Mouse (Mus musculus): Measurements from ENCODE around the gene BC034090. TPM values are rescaled to one million over a fixed set of nuclear protein-coding genes. Genes with fewer than 3 reads are reported as not detected.

Gene BC034090
- polyA plus RNA-seq, 1 experiment from 2014 or later = 3.8 TPM

GRCm38 (mm10) chr1:155232385-155232784 lies 11.9 kb downstream of the BC034090 start:
- H3K9me3 ChIP-seq (ENCODE audit: control insufficient read depth, low read length) = no peaks in the 10 kb centered on the region
- 75% methylated on average over 12 of the region's 12 CpGs for WGBS
- no peak for DNase-seq (ENCODE audit: low spot score)
- H3K4me3 ChIP-seq (ENCODE audit: low read depth, low read length) = no peak overlapping the region
- no peak overlapping the region; the same call in 1 of the 2 replicates for H3K27ac ChIP-seq (replicated peaks; ENCODE audit: low read depth, low read length)
- no peaks in the 10 kb centered on the region for H3K27me3 ChIP-seq (ENCODE audit: control insufficient read depth, insufficient read depth, low read length)
- no peak overlapping the region for H3K4me2 ChIP-seq (ENCODE audit: low read depth, severe bottlenecking)
- H3K9ac ChIP-seq (ENCODE audit: low read length) = 0 out of 2 replicates have a peak overlapping the region, but pooled peaks have one; percentile 22
- H3K36me3 ChIP-seq (ENCODE audit: control insufficient read depth, insufficient read depth, low read length) = no peaks in the 10 kb centered on the region
- H3K4me1 ChIP-seq (ENCODE audit: control insufficient read depth, insufficient read depth, low read length) = peaks cover 49% of the 10 kb centered on the region
- ATAC-seq (ENCODE audit: insufficient number of reproducible peaks, low FRiP score, low TSS enrichment, low read depth) = no peak

GRCm38 (mm10) chr1:155229464-155230411 lies 14.5 kb downstream of the BC034090 start:
- H3K36me3 ChIP-seq (ENCODE audit: control insufficient read depth, insufficient read depth, low read length) = 0 out of 2 replicates have a peak, but pooled peaks cover 2% of the 10 kb centered on the region
- peak; percentile 62 for ATAC-seq (ENCODE audit: insufficient number of reproducible peaks, low FRiP score, low TSS enrichment, low read depth)
- no peak overlapping the region for H3K9ac ChIP-seq (ENCODE audit: low read length)

GRCm38 (mm10) chr1:155223849-155224554 lies 20.2 kb downstream of the BC034090 start:
- DNase-seq (ENCODE audit: low spot score) = peak; percentile 94
- Histone ChIP-seq H3K9ac (ENCODE audit: low read length) (no peak overlapping the region), H3K27ac (replicated peaks; ENCODE audit: low read depth, low read length) (no peak overlapping the region), H3K4me2 (ENCODE audit: low read depth, severe bottlenecking) (no peak overlapping the region), H3K9me3 (ENCODE audit: control insufficient read depth, low read length) (no peaks in the 10 kb centered on the region), H3K4me1 (ENCODE audit: control insufficient read depth, insufficient read depth, low read length) (peaks cover 8% of the 10 kb centered on the region), H3K4me3 (ENCODE audit: low read depth, low read length) (no peak overlapping the region), H3K27me3 (ENCODE audit: control insufficient read depth, insufficient read depth, low read length) (no peaks in the 10 kb centered on the region), H3K36me3 (ENCODE audit: control insufficient read depth, insufficient read depth, low read length) (peaks cover 2% of the 10 kb centered on the region; the same call in 1 of the 2 replicates)
- 32% methylated on average over 16 of the region's 16 CpGs for WGBS
- ATAC-seq (ENCODE audit: insufficient number of reproducible peaks, low FRiP score, low TSS enrichment, low read depth) = peak; percentile 79

More at GRCm38 (mm10) chr1:155229464-155230411, 14.5 kb downstream of the BC034090 start:
- H3K4me1 ChIP-seq (ENCODE audit: control insufficient read depth, insufficient read depth, low read length) = peaks cover 38% of the 10 kb centered on the region
- peak overlapping the region; percentile 78 for H3K27ac ChIP-seq (replicated peaks; ENCODE audit: low read depth, low read length)
- 13% methylated on average over 14 of the region's 14 CpGs for WGBS
- H3K9me3 ChIP-seq (ENCODE audit: control insufficient read depth, low read length) = no peaks in the 10 kb centered on the region
- H3K4me2 ChIP-seq (ENCODE audit: low read depth, severe bottlenecking) = no peak overlapping the region
- DNase-seq (ENCODE audit: low spot score) = peak; percentile 80
- no peak overlapping the region for H3K4me3 ChIP-seq (ENCODE audit: low read depth, low read length)
- no peaks in the 10 kb centered on the region for H3K27me3 ChIP-seq (ENCODE audit: control insufficient read depth, insufficient read depth, low read length)

GRCm38 (mm10) chr1:155223036-155223435 lies 21.2 kb downstream of the BC034090 start:
- Histone ChIP-seq H3K4me3 (ENCODE audit: low read depth, low read length) (no peak overlapping the region), H3K4me2 (ENCODE audit: low read depth, severe bottlenecking) (no peak overlapping the region), H3K4me1 (ENCODE audit: control insufficient read depth, insufficient read depth, low read length) (peaks cover 4% of the 10 kb centered on the region; the same call in 1 of the 2 replicates), H3K27ac (replicated peaks; ENCODE audit: low read depth, low read length) (no peak overlapping the region), H3K27me3 (ENCODE audit: control insufficient read depth, insufficient read depth, low read length) (no peaks in the 10 kb centered on the region), H3K9ac (ENCODE audit: low read length) (no peak overlapping the region), H3K9me3 (ENCODE audit: control insufficient read depth, low read length) (no peaks in the 10 kb centered on the region), H3K36me3 (ENCODE audit: control insufficient read depth, insufficient read depth, low read length) (peaks cover 2% of the 10 kb centered on the region; the same call in 1 of the 2 replicates)
- WGBS = 88% methylated on average over 6 of the region's 6 CpGs
- ATAC-seq (ENCODE audit: insufficient number of reproducible peaks, low FRiP score, low TSS enrichment, low read depth) = no peak
- no peak for DNase-seq (ENCODE audit: low spot score)

- H3K9me3 ChIP-seq (ENCODE audit: control insufficient read depth, low read length) = no peaks in the 10 kb centered on the region
- H3K4me3 ChIP-seq (ENCODE audit: low read depth, low read length) = no peak overlapping the region
- no peaks in the 10 kb centered on the region for H3K27me3 ChIP-seq (ENCODE audit: control insufficient read depth, insufficient read depth, low read length)
- H3K9ac ChIP-seq (ENCODE audit: low read length) = no peak overlapping the region
- DNase-seq (ENCODE audit: low spot score) (no peak), ATAC-seq (ENCODE audit: insufficient number of reproducible peaks, low FRiP score, low TSS enrichment, low read depth) (no peak)
- peaks cover 2% of the 10 kb centered on the region; the same call in 1 of the 2 replicates for H3K36me3 ChIP-seq (ENCODE audit: control insufficient read depth, insufficient read depth, low read length)
- no peak overlapping the region for H3K27ac ChIP-seq (replicated peaks; ENCODE audit: low read depth, low read length)
- peaks cover 4% of the 10 kb centered on the region; the same call in 1 of the 2 replicates for H3K4me1 ChIP-seq (ENCODE audit: control insufficient read depth, insufficient read depth, low read length)
- no peak overlapping the region for H3K4me2 ChIP-seq (ENCODE audit: low read depth, severe bottlenecking)
- 79% methylated on average over 11 of the region's 11 CpGs for WGBS
These were observed 22.1 kb downstream of the BC034090 start for GRCm38 (mm10) chr1:155222101-155222669.

- H3K4me1 ChIP-seq (ENCODE audit: control insufficient read depth, insufficient read depth, low read length) = peaks cover 23% of the 10 kb centered on the region
- no peak for ATAC-seq (ENCODE audit: insufficient number of reproducible peaks, low FRiP score, low TSS enrichment, low read depth)
- no peak overlapping the region for H3K4me3 ChIP-seq (ENCODE audit: low read depth, low read length)
- WGBS = 82% methylated on average over 5 of the region's 5 CpGs
- H3K4me2 ChIP-seq (ENCODE audit: low read depth, severe bottlenecking) = no peak overlapping the region
- H3K27me3 ChIP-seq (ENCODE audit: control insufficient read depth, insufficient read depth, low read length) = no peaks in the 10 kb centered on the region
- H3K9ac ChIP-seq (ENCODE audit: low read length) = no peak overlapping the region
- H3K36me3 ChIP-seq (ENCODE audit: control insufficient read depth, insufficient read depth, low read length) = no peaks in the 10 kb centered on the region; the same call in 1 of the 2 replicates
- no peak overlapping the region for H3K27ac ChIP-seq (replicated peaks; ENCODE audit: low read depth, low read length)
- DNase-seq (ENCODE audit: low spot score) = no peak
- no peaks in the 10 kb centered on the region for H3K9me3 ChIP-seq (ENCODE audit: control insufficient read depth, low read length)
These were observed 25.3 kb downstream of the BC034090 start for GRCm38 (mm10) chr1:155218924-155219323.

- no peak overlapping the region for H3K4me2 ChIP-seq (ENCODE audit: low read depth, severe bottlenecking)
- H3K4me1 ChIP-seq (ENCODE audit: control insufficient read depth, insufficient read depth, low read length) = peaks cover 31% of the 10 kb centered on the region
- no peaks in the 10 kb centered on the region; the same call in 1 of the 2 replicates for H3K36me3 ChIP-seq (ENCODE audit: control insufficient read depth, insufficient read depth, low read length)
- 57% methylated on average over 9 of the region's 9 CpGs for WGBS
- ATAC-seq (ENCODE audit: insufficient number of reproducible peaks, low FRiP score, low TSS enrichment, low read depth) = no peak
- no peaks in the 10 kb centered on the region for H3K9me3 ChIP-seq (ENCODE audit: control insufficient read depth, low read length)
- no peaks in the 10 kb centered on the region for H3K27me3 ChIP-seq (ENCODE audit: control insufficient read depth, insufficient read depth, low read length)
- H3K27ac ChIP-seq (replicated peaks; ENCODE audit: low read depth, low read length) = no peak overlapping the region
- no peak overlapping the region for H3K4me3 ChIP-seq (ENCODE audit: low read depth, low read length)
- DNase-seq (ENCODE audit: low spot score) = peak; percentile 80
- H3K9ac ChIP-seq (ENCODE audit: low read length) = no peak overlapping the region
These were observed 26.2 kb downstream of the BC034090 start for GRCm38 (mm10) chr1:155217865-155218541.

All from limb, embryonic 11.5 days (tissue).